ENCODE assay signal across 8 mouse cellular contexts in the genomic region with DNA sequence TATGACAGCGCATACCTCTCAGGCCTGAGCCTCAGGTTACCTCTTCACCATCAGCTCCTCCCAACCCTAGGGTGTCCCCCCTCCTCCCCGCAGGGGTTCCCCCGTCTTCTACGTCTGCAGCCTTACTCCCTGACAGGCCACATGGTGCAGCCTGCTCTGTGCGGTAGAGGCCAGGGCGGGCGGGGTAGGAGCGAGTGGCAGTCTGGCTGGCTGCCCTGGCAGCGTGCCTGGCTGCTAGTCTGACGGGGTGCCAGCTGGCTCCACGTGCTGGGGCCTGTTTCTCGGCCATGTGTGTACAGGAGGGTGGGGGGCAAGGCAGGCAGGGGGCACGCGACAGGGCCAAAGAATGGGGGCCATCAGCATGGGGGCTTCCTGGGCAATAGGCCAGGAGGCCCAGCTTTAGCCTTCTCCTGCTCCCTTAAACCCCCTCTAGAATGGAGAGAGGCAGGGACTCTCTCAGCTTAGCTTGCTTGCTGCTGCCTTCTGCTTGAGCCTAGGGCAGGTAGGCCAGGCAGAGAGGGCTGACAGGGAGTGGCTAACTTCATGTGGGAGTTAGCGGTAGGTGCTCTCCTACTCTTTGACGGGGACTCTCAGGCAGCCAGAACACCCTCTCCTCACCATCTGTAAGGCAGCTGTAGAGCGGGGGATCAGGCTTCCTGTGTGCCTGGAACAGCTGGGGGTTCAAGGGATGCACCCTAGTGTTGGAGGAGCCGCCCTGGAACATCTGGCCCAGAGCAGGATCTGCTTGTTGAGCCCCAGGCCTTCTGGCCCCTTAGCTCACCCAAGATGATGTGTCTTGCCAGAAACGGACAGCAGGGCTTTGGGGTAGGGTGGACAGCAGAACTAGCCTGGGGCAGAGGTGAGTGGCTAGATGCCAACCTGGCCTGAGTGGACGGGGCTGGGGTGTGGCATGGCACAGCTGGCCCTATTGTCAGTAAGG. TPM values are rescaled to one million over a fixed set of nuclear protein-coding genes. Genes with fewer than 3 reads are reported as not detected.
DNase-seq lines count a peak whose midpoint lies in the region; ATAC-seq and TF ChIP-seq lines count a peak whose summit lies in the region.

No protein-coding gene starts in this region.

- TF ChIP-seq EP300 in heart, postnatal 0 days (IDR thresholded peaks at IDR 0.05; ENCODE audit: low read depth) = 0 out of 2 replicates have a peak, but pooled peaks have one; percentile 42

- no peaks in the 10 kb centered on the region for H3K36me3 ChIP-seq in forebrain, embryonic 14.5 days (ENCODE audit: control insufficient read depth, insufficient read depth, low read length)
- no peaks in the 10 kb centered on the region for H3K36me3 ChIP-seq in heart, postnatal 0 days (replicated peaks; ENCODE audit: control insufficient read depth, insufficient read depth, low read length)
- H3K36me3 ChIP-seq in liver, embryonic 12.5 days = no peaks in the 10 kb centered on the region
- H3K36me3 ChIP-seq in neural tube, embryonic 14.5 days (ENCODE audit: control insufficient read depth, insufficient read depth, low read length) = no peaks in the 10 kb centered on the region

- H3K9ac ChIP-seq in forebrain, embryonic 14.5 days (ENCODE audit: low read length) = no peak overlapping the region
- H3K9ac ChIP-seq in heart, postnatal 0 days (replicated peaks; ENCODE audit: low read depth, low read length) = no peak overlapping the region
- H3K9ac ChIP-seq in liver, embryonic 12.5 days = no peak overlapping the region
- H3K9ac ChIP-seq in neural tube, embryonic 14.5 days (replicated peaks; ENCODE audit: low read depth, low read length) = no peak overlapping the region

- DNase-seq in 3134 (ENCODE audit: extremely low read depth, insufficient read length, low spot score) = peak; percentile 94
- peak; percentile 97 for DNase-seq in brain, embryonic 14.5 days (ENCODE audit: low read depth)
- peak; percentile 94 for DNase-seq in forebrain, embryonic 14.5 days (ENCODE audit: low spot score)
- DNase-seq in heart, postnatal 0 days (ENCODE audit: low spot score) = peak; percentile 87
- peak; percentile 96 to 99 for DNase-seq in kidney, postnatal 36 days
- DNase-seq in thymus, postnatal 14 days = peak; percentile 46

- no peaks in the 10 kb centered on the region for H3K9me3 ChIP-seq in forebrain, embryonic 14.5 days (replicated peaks; ENCODE audit: control insufficient read depth, low read length)
- H3K9me3 ChIP-seq in heart, postnatal 0 days (replicated peaks; ENCODE audit: control insufficient read depth, low read length) = no peaks in the 10 kb centered on the region
- no peaks in the 10 kb centered on the region for H3K9me3 ChIP-seq in liver, embryonic 12.5 days (replicated peaks)
- no peaks in the 10 kb centered on the region for H3K9me3 ChIP-seq in neural tube, embryonic 14.5 days (ENCODE audit: control insufficient read depth, low read length)

- peak; percentile 88 for ATAC-seq in forebrain, embryonic 14.5 days
- ATAC-seq in heart, postnatal 0 days (ENCODE audit: insufficient read depth, low read depth) = peak; percentile 85
- 0 out of 2 replicates have a peak, but pooled peaks have one; percentile 3 for ATAC-seq in liver, embryonic 12.5 days
- ATAC-seq in neural tube, embryonic 14.5 days (ENCODE audit: low read depth) = peak; percentile 84

- peaks cover 73% of the 10 kb centered on the region for H3K4me1 ChIP-seq in forebrain, embryonic 14.5 days (ENCODE audit: control insufficient read depth, insufficient read depth, low read length)
- H3K4me1 ChIP-seq in heart, postnatal 0 days (ENCODE audit: control insufficient read depth, insufficient read depth) = peaks cover 46% of the 10 kb centered on the region
- H3K4me1 ChIP-seq in liver, embryonic 12.5 days = peaks cover 51% of the 10 kb centered on the region
- peaks cover 68% of the 10 kb centered on the region for H3K4me1 ChIP-seq in neural tube, embryonic 14.5 days (ENCODE audit: control insufficient read depth, insufficient read depth, low read length)

- H3K27ac ChIP-seq in forebrain, embryonic 14.5 days (ENCODE audit: low read depth, low read length) = peak overlapping the region; percentile 85
- H3K27ac ChIP-seq in heart, postnatal 0 days (ENCODE audit: low read depth) = peak overlapping the region; percentile 62
- no peak overlapping the region for H3K27ac ChIP-seq in liver, embryonic 12.5 days
- H3K27ac ChIP-seq in neural tube, embryonic 14.5 days (ENCODE audit: low read depth, low read length) = peak overlapping the region; percentile 48

- H3K27me3 ChIP-seq in forebrain, embryonic 14.5 days (replicated peaks; ENCODE audit: control insufficient read depth, insufficient read depth, low read length) = 0 out of 2 replicates have a peak, but pooled peaks cover 3% of the 10 kb centered on the region
- no peaks in the 10 kb centered on the region for H3K27me3 ChIP-seq in heart, postnatal 0 days (ENCODE audit: control insufficient read depth, insufficient read depth, low read length)
- H3K27me3 ChIP-seq in liver, embryonic 12.5 days (replicated peaks) = peaks cover 9% of the 10 kb centered on the region; the same call in 1 of the 2 replicates
- H3K27me3 ChIP-seq in neural tube, embryonic 14.5 days (ENCODE audit: control insufficient read depth, insufficient read depth, low read length) = no peaks in the 10 kb centered on the region

- TF ChIP-seq CTCF in brain, embryonic 14.5 days (IDR thresholded peaks at IDR 0.05; ENCODE audit: borderline replicate concordance, extremely low read depth, insufficient read depth, insufficient read length) = no peak
- TF ChIP-seq CTCF in heart, postnatal 0 days (IDR thresholded peaks at IDR 0.05; ENCODE audit: low read depth) = no peak

- WGBS in forebrain, embryonic 14.5 days = 6% methylated on average over 18 of the region's 20 CpGs
- WGBS in heart, postnatal 0 days = 17% methylated on average over 20 of the region's 20 CpGs
- 72% methylated on average over 20 of the region's 20 CpGs for WGBS in liver, embryonic 12.5 days (ENCODE audit: insufficient replicate concordance)
- 28% methylated on average over 20 of the region's 20 CpGs for WGBS in neural tube, embryonic 14.5 days

- no peak overlapping the region for H3K4me3 ChIP-seq in forebrain, embryonic 14.5 days (ENCODE audit: low read depth, low read length)
- no peak overlapping the region for H3K4me3 ChIP-seq in heart, postnatal 0 days (ENCODE audit: low read depth, low read length)
- H3K4me3 ChIP-seq in liver, embryonic 12.5 days = no peak overlapping the region
- H3K4me3 ChIP-seq in neural tube, embryonic 14.5 days (ENCODE audit: low read depth, low read length) = no peak overlapping the region

- no peak for TF ChIP-seq POLR2A in brain, embryonic 14.5 days (IDR thresholded peaks at IDR 0.05; ENCODE audit: borderline replicate concordance, extremely low read depth, insufficient read depth, insufficient read length, poor library complexity, severe bottlenecking)

- peak overlapping the region; percentile 18 for H3K4me2 ChIP-seq in forebrain, embryonic 14.5 days (ENCODE audit: low read length)
- H3K4me2 ChIP-seq in heart, postnatal 0 days (ENCODE audit: low read depth, low read length) = no peak overlapping the region
- H3K4me2 ChIP-seq in liver, embryonic 12.5 days = no peak overlapping the region
- H3K4me2 ChIP-seq in neural tube, embryonic 14.5 days (ENCODE audit: low read depth, low read length) = peak overlapping the region; percentile 23

RNA-seq across cellular contexts. Expression of gene Bahcc1, which starts 28.9 kb away (rescaled TPM):
- polyA plus RNA-seq in brain, embryonic 14.5 days (2012; rRNA removed) = 29.0 and 47.0 TPM in 2 replicates
- polyA plus RNA-seq in forebrain, embryonic 14.5 days (2014; fragmentation: Nextera tagmentation; extraction: Ambion mirVana) = 12.6 and 14.5 TPM in 2 replicates
- total RNA-seq in heart, postnatal 0 days (2014; rRNA removed; ENCODE audit: low replicate concordance) = 12.2 and 13.1 TPM in 2 replicates
- 2.8 and 3.5 TPM in 2 replicates for polyA plus RNA-seq in heart, postnatal 0 days (2015; fragmentation: Nextera tagmentation; extraction: Ambion mirVana)
- polyA plus RNA-seq in liver, embryonic 12.5 days (2016; fragmentation: Nextera tagmentation; extraction: Ambion mirVana) = 3.0 and 3.5 TPM in 2 replicates
- 17.0 and 20.8 TPM in 2 replicates for polyA plus RNA-seq in neural tube, embryonic 14.5 days (2014; fragmentation: Nextera tagmentation; extraction: Ambion mirVana)

Comparison
In these comparisons a context has a peak if more than half of its experiments do, and no peak if none do; other contexts are left out.
1. DNase-seq: peak in every context shown above with its lines; median percentile 98 in kidney, postnatal 36 days; 97 in brain, embryonic 14.5 days; 94 in 3134; 94 in forebrain, embryonic 14.5 days; 87 in heart, postnatal 0 days; 46 in thymus, postnatal 14 days.
2. ATAC-seq: peak in every context shown above with its lines; median percentile 88 in forebrain, embryonic 14.5 days; 85 in heart, postnatal 0 days; 84 in neural tube, embryonic 14.5 days; 3 in liver, embryonic 12.5 days.
3. H3K4me2 ChIP-seq: peak in forebrain, embryonic 14.5 days (single experiment) and neural tube, embryonic 14.5 days (single experiment); none in heart, postnatal 0 days (single experiment) and liver, embryonic 12.5 days (single experiment).